Mouse (Mus musculus): ENCODE data around the gene Neurl4. TPM values are rescaled to one million over a fixed set of nuclear protein-coding genes. Genes with fewer than 3 reads are reported as not detected.

Gene Neurl4
- polyA plus RNA-seq, 1 experiment from 2014 or later = 9.2 TPM

DNA sequence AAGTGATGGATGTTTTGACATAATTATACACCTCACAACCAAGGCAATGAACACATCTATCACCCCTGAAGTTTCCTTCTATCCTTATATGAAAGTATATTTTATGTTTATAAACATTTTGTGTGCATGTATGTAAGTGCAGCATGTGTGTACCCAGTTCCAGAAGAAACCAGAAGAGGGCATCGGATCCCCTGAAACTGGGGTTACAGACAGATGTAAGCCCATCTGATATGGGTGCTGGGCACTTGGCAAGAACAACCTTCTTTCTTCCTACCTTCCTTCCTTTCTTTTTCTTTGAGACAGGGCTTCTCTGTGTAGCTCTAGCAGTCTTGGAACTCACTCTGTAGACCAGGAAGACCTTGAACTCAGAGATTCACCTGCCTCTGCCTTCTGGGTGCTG is 55.3 kb downstream of the Neurl4 start:
- Histone ChIP-seq H3K9ac (no peak overlapping the region), H3K36me3 (no peaks in the 10 kb centered on the region), H3K27ac (ENCODE audit: poor library complexity, severe bottlenecking) (no peak overlapping the region), H3K4me2 (no peak overlapping the region), H3K27me3 (replicated peaks) (peaks cover 9% of the 10 kb centered on the region), H3K4me1 (replicated peaks) (peaks cover 9% of the 10 kb centered on the region; the same call in 1 of the 2 replicates), H3K9me3 (replicated peaks) (no peaks in the 10 kb centered on the region), H3K4me3 (no peak overlapping the region)
- no peak for ATAC-seq (ENCODE audit: insufficient number of reproducible peaks, low FRiP score)
- WGBS = 61% methylated on average over 1 of the region's 1 CpGs

- H3K4me3 ChIP-seq = no peak overlapping the region
- H3K36me3 ChIP-seq = no peaks in the 10 kb centered on the region
- no peak overlapping the region for H3K9ac ChIP-seq
- peaks cover 4% of the 10 kb centered on the region for H3K4me1 ChIP-seq (replicated peaks)
- no peak overlapping the region for H3K27ac ChIP-seq (ENCODE audit: poor library complexity, severe bottlenecking)
- H3K27me3 ChIP-seq (replicated peaks) = peaks cover 50% of the 10 kb centered on the region
- no peak for ATAC-seq (ENCODE audit: insufficient number of reproducible peaks, low FRiP score)
- H3K4me2 ChIP-seq = no peak overlapping the region
- H3K9me3 ChIP-seq (replicated peaks) = no peaks in the 10 kb centered on the region
- whole genome bisulfite sequencing = 27% methylated on average over 5 of the region's 5 CpGs
Measured at GRCm38 (mm10) chr11:69960616-69961015, 59.7 kb downstream of the Neurl4 start.

- Histone ChIP-seq H3K4me1 (replicated peaks) (peaks cover 16% of the 10 kb centered on the region), H3K4me3 (no peak overlapping the region), H3K36me3 (no peaks in the 10 kb centered on the region), H3K9me3 (replicated peaks) (no peaks in the 10 kb centered on the region), H3K27ac (ENCODE audit: poor library complexity, severe bottlenecking) (no peak overlapping the region), H3K27me3 (replicated peaks) (peaks cover 59% of the 10 kb centered on the region), H3K9ac (no peak overlapping the region), H3K4me2 (no peak overlapping the region)
- WGBS = 43% methylated on average over 5 of the region's 5 CpGs
- ATAC-seq (ENCODE audit: insufficient number of reproducible peaks, low FRiP score) = no peak
Measured at GRCm38 (mm10) chr11:69961841-69962240, 61.0 kb downstream of the Neurl4 start.

Small RNA genes within 50 kb of the gene (microRNA-seq; reads per million reads assigned to microRNA genes)
- gene Mir6924 = not detected

Other genes starting within 250 kb of the Neurl4 start
- gene Sox15, start 245.8 kb upstream of the Neurl4 start, polyA plus RNA-seq (2016; fragmentation: Nextera tagmentation; extraction: Ambion mirVana) = not detected in 2 replicates
- 48.6 and 53.8 TPM in 2 replicates for gene Mpdu1, start 238.4 kb upstream of the Neurl4 start, polyA plus RNA-seq (2016; fragmentation: Nextera tagmentation; extraction: Ambion mirVana)
- gene Cd68, start 234.9 kb upstream of the Neurl4 start, polyA plus RNA-seq (2016; fragmentation: Nextera tagmentation; extraction: Ambion mirVana) = 4.3 and 5.2 TPM in 2 replicates
- gene Eif4a1, start 228.6 kb upstream of the Neurl4 start, polyA plus RNA-seq (2016; fragmentation: Nextera tagmentation; extraction: Ambion mirVana) = 404 and 420 TPM in 2 replicates
- gene Senp3, start 219.0 kb upstream of the Neurl4 start, polyA plus RNA-seq (2016; fragmentation: Nextera tagmentation; extraction: Ambion mirVana) = 74.3 and 83.0 TPM in 2 replicates
- 0.28 and 0.47 TPM in 2 replicates for gene Tnfsf13, start 215.3 kb upstream of the Neurl4 start, polyA plus RNA-seq (2016; fragmentation: Nextera tagmentation; extraction: Ambion mirVana)
- gene Tnfsf12, start 205.2 kb upstream of the Neurl4 start, polyA plus RNA-seq (2016; fragmentation: Nextera tagmentation; extraction: Ambion mirVana) = 5.6 and 6.9 TPM in 2 replicates
- 1.5 and 3.3 TPM in 2 replicates for gene Tnfsfm13, start 205.0 kb upstream of the Neurl4 start, polyA plus RNA-seq (2016; fragmentation: Nextera tagmentation; extraction: Ambion mirVana)
- 23.7 and 25.2 TPM in 2 replicates for gene Polr2a, start 142.4 kb upstream of the Neurl4 start, polyA plus RNA-seq (2016; fragmentation: Nextera tagmentation; extraction: Ambion mirVana)
- gene Slc35g3, start 139.1 kb upstream of the Neurl4 start, polyA plus RNA-seq (2016; fragmentation: Nextera tagmentation; extraction: Ambion mirVana) = 0.33 TPM in 2 replicates
- gene Zbtb4, start 135.2 kb upstream of the Neurl4 start, polyA plus RNA-seq (2016; fragmentation: Nextera tagmentation; extraction: Ambion mirVana) = 2.9 and 3.3 TPM in 2 replicates
- 5.6 and 7.7 TPM in 2 replicates for gene Chrnb1, start 105.1 kb upstream of the Neurl4 start, polyA plus RNA-seq (2016; fragmentation: Nextera tagmentation; extraction: Ambion mirVana)
- 2.3 and 2.4 TPM in 2 replicates for gene Fgf11, start 99.2 kb upstream of the Neurl4 start, polyA plus RNA-seq (2016; fragmentation: Nextera tagmentation; extraction: Ambion mirVana)
- gene Tmem102, start 95.4 kb upstream of the Neurl4 start, polyA plus RNA-seq (2016; fragmentation: Nextera tagmentation; extraction: Ambion mirVana) = 1.5 and 1.6 TPM in 2 replicates
- gene Gm39566, start 85.8 kb upstream of the Neurl4 start, polyA plus RNA-seq (2016; fragmentation: Nextera tagmentation; extraction: Ambion mirVana) = not detected in 2 replicates
- gene Spem2, start 82.6 kb upstream of the Neurl4 start, polyA plus RNA-seq (2016; fragmentation: Nextera tagmentation; extraction: Ambion mirVana) = not detected in 2 replicates
- gene Spem1, start 78.9 kb upstream of the Neurl4 start, polyA plus RNA-seq (2016; fragmentation: Nextera tagmentation; extraction: Ambion mirVana) = not detected in 2 replicates
- 1.8 and 2.3 TPM in 2 replicates for gene Nlgn2, start 63.3 kb upstream of the Neurl4 start, polyA plus RNA-seq (2016; fragmentation: Nextera tagmentation; extraction: Ambion mirVana)
- 289 and 297 TPM in 2 replicates for gene Tmem256, start 62.6 kb upstream of the Neurl4 start, polyA plus RNA-seq (2016; fragmentation: Nextera tagmentation; extraction: Ambion mirVana)
- 77.9 and 82.3 TPM in 2 replicates for gene Plscr3, start 54.7 kb upstream of the Neurl4 start, polyA plus RNA-seq (2016; fragmentation: Nextera tagmentation; extraction: Ambion mirVana)
- 0.28 and 0.32 TPM in 2 replicates for gene Tnk1, start 42.3 kb upstream of the Neurl4 start, polyA plus RNA-seq (2016; fragmentation: Nextera tagmentation; extraction: Ambion mirVana)
- not detected in 2 replicates for gene Tmem95, start 23.1 kb upstream of the Neurl4 start, polyA plus RNA-seq (2016; fragmentation: Nextera tagmentation; extraction: Ambion mirVana)
- 4.1 and 4.5 TPM in 2 replicates for gene Kctd11, start 19.7 kb upstream of the Neurl4 start, polyA plus RNA-seq (2016; fragmentation: Nextera tagmentation; extraction: Ambion mirVana)
- gene Acap1, start 5.5 kb upstream of the Neurl4 start, polyA plus RNA-seq (2016; fragmentation: Nextera tagmentation; extraction: Ambion mirVana) = 10.3 and 11.2 TPM in 2 replicates
- 4.7 and 5.2 TPM in 2 replicates for gene 2810408A11Rik, start 85 bp upstream of the Neurl4 start, polyA plus RNA-seq (2016; fragmentation: Nextera tagmentation; extraction: Ambion mirVana)
- 49.2 and 50.6 TPM in 2 replicates for gene Gps2, start 12.8 kb downstream of the Neurl4 start, polyA plus RNA-seq (2016; fragmentation: Nextera tagmentation; extraction: Ambion mirVana)
- gene Eif5a, start 20.9 kb downstream of the Neurl4 start, polyA plus RNA-seq (2016; fragmentation: Nextera tagmentation; extraction: Ambion mirVana) = 1,286 and 1,307 TPM in 2 replicates
- gene Ybx2, start 34.7 kb downstream of the Neurl4 start, polyA plus RNA-seq (2016; fragmentation: Nextera tagmentation; extraction: Ambion mirVana) = 2.0 and 2.6 TPM in 2 replicates
- gene Slc2a4, start 47.1 kb downstream of the Neurl4 start, polyA plus RNA-seq (2016; fragmentation: Nextera tagmentation; extraction: Ambion mirVana) = 25.9 and 28.8 TPM in 2 replicates
- gene Cldn7, start 63.7 kb downstream of the Neurl4 start, polyA plus RNA-seq (2016; fragmentation: Nextera tagmentation; extraction: Ambion mirVana) = 2.1 and 2.5 TPM in 2 replicates
- gene Ctdnep1, start 80.1 kb downstream of the Neurl4 start, polyA plus RNA-seq (2016; fragmentation: Nextera tagmentation; extraction: Ambion mirVana) = 23.6 and 24.5 TPM in 2 replicates
- 103 and 109 TPM in 2 replicates for gene Elp5, start 81.4 kb downstream of the Neurl4 start, polyA plus RNA-seq (2016; fragmentation: Nextera tagmentation; extraction: Ambion mirVana)
- gene Gabarap, start 90.1 kb downstream of the Neurl4 start, polyA plus RNA-seq (2016; fragmentation: Nextera tagmentation; extraction: Ambion mirVana) = 445 and 451 TPM in 2 replicates
- gene Phf23, start 94.7 kb downstream of the Neurl4 start, polyA plus RNA-seq (2016; fragmentation: Nextera tagmentation; extraction: Ambion mirVana) = 51.0 and 54.1 TPM in 2 replicates
- 25.8 and 26.1 TPM in 2 replicates for gene Dvl2, start 99.5 kb downstream of the Neurl4 start, polyA plus RNA-seq (2016; fragmentation: Nextera tagmentation; extraction: Ambion mirVana)
- gene Acadvl, start 114.3 kb downstream of the Neurl4 start, polyA plus RNA-seq (2016; fragmentation: Nextera tagmentation; extraction: Ambion mirVana) = 126 and 129 TPM in 2 replicates
- 4.2 and 6.0 TPM in 2 replicates for gene Dlg4, start 115.9 kb downstream of the Neurl4 start, polyA plus RNA-seq (2016; fragmentation: Nextera tagmentation; extraction: Ambion mirVana)
- 0.15 and 0.19 TPM in 2 replicates for gene Asgr1, start 153.0 kb downstream of the Neurl4 start, polyA plus RNA-seq (2016; fragmentation: Nextera tagmentation; extraction: Ambion mirVana)
- not detected in 2 replicates for gene Asgr2, start 191.6 kb downstream of the Neurl4 start, polyA plus RNA-seq (2016; fragmentation: Nextera tagmentation; extraction: Ambion mirVana)
- gene Mgl2, start 229.3 kb downstream of the Neurl4 start, polyA plus RNA-seq (2016; fragmentation: Nextera tagmentation; extraction: Ambion mirVana) = 0.24 TPM in 1 of 2 replicates, not detected in the other

Data from heart, embryonic 12.5 days (tissue).